Mouse (Mus musculus) MEL (cell line): Measurements from ENCODE around the gene Csf2rb2. TPM values are rescaled to one million over a fixed set of nuclear protein-coding genes. Genes with fewer than 3 reads are reported as not detected.

Experiments used
- DNase-seq: peaks from one replicate; pipeline ENCODE4 v3.0.0; 2011; ENCODE audit warnings: low read depth, low spot score
- H3K27ac ChIP-seq: 2 replicates; pipeline ENCODE4 v1.5.1; 2012; ENCODE audit warnings: low read depth, mild to moderate bottlenecking, control low read depth, low read length, moderate library complexity; ENCODE audit not compliant: control insufficient read depth
- H3K27me3 ChIP-seq, 2 experiments: fragments of 150-350 bp in 1 of 2; sonication (generic) in 1 of 2; 2 replicates each; pipeline ENCODE4 v1.6.1; 2012; ENCODE audit warnings: low read length in 2 of 2, mild to moderate bottlenecking in 2 of 2, improper control_type of control experiment in 1 of 2, moderate library complexity in 1 of 2; ENCODE audit not compliant: insufficient read depth in 2 of 2, control insufficient read depth in 1 of 2
- H3K36me3 ChIP-seq, 2 experiments: 2 replicates each; pipeline ENCODE4 v1.6.1; 2012 to 2014; ENCODE audit warnings: low read length in 2 of 2, improper control_type of control experiment in 1 of 2, inconsistent platforms in 1 of 2, mild to moderate bottlenecking in 1 of 2; ENCODE audit not compliant: insufficient read depth in 2 of 2, control insufficient read depth in 1 of 2
- H3K4me1 ChIP-seq, 2 experiments: fragments of 150-350 bp in 1 of 2; sonication (generic) in 1 of 2; 2 replicates each; pipeline ENCODE4 v1.6.1; 2012; ENCODE audit warnings: low read length in 2 of 2, improper control_type of control experiment in 1 of 2, mild to moderate bottlenecking in 1 of 2; ENCODE audit not compliant: insufficient read depth in 2 of 2, control insufficient read depth in 1 of 2
- H3K4me3 ChIP-seq, 2 experiments: fragments of 150-350 bp in 1 of 2; sonication (generic) in 1 of 2; 2 replicates each; pipeline ENCODE4 v1.5.1; 2012; ENCODE audit warnings: low read depth in 2 of 2, low read length in 2 of 2, mild to moderate bottlenecking in 2 of 2, moderate library complexity in 2 of 2, control low read depth in 1 of 2, improper control_type of control experiment in 1 of 2; ENCODE audit not compliant: control insufficient read depth in 1 of 2, insufficient read depth in 1 of 2
- H3K79me2 ChIP-seq: 2 replicates; pipeline ENCODE4 v1.6.1; 2012; ENCODE audit warnings: mild to moderate bottlenecking, low read length, moderate library complexity; ENCODE audit not compliant: control insufficient read depth, poor library complexity, insufficient read depth
- H3K9ac ChIP-seq: 2 replicates; pipeline ENCODE4 v1.6.1; 2012; ENCODE audit warnings: low read depth, mild to moderate bottlenecking, control low read depth, low read length, moderate library complexity; ENCODE audit not compliant: control insufficient read depth, poor library complexity, severe bottlenecking
- H3K9me3 ChIP-seq: fragments of 150-350 bp; sonication (generic); replicated peaks from 2 replicates; pipeline ENCODE4 v1.6.1; 2012; ENCODE audit warnings: mild to moderate bottlenecking, low read length, improper control_type of control experiment, moderate library complexity; ENCODE audit not compliant: insufficient read depth
- CTCF ChIP-seq, 3 experiments: IDR thresholded peaks in 2 of 3; conservative IDR thresholded peaks in 1 of 3; 2 replicates each; pipeline ENCODE4 v1.5.1; 2011 to 2012; ENCODE audit warnings: low read length in 3 of 3, low read depth in 2 of 3, mild to moderate bottlenecking in 2 of 3, improper control_type of control experiment in 1 of 3, inconsistent platforms in 1 of 3, mixed read lengths in 1 of 3, moderate library complexity in 1 of 3; ENCODE audit not compliant: control insufficient read depth in 1 of 3, insufficient read depth in 1 of 3, poor library complexity in 1 of 3, severe bottlenecking in 1 of 3
- E2F4 ChIP-seq: IDR thresholded peaks from 2 replicates; pipeline ENCODE4 v1.6.1; 2011; ENCODE audit warnings: low read depth, low read length, improper control_type of control experiment, borderline replicate concordance
- EP300 ChIP-seq, 2 experiments: IDR thresholded peaks; 2 replicates each; pipeline ENCODE4 v1.6.1; 2011; ENCODE audit warnings: improper control_type of control experiment in 2 of 2, low read length in 2 of 2, low read depth in 1 of 2, mild to moderate bottlenecking in 1 of 2
- ETS1 ChIP-seq: IDR thresholded peaks from 2 replicates; pipeline ENCODE4 v1.6.1; 2012; ENCODE audit warnings: low read depth, mild to moderate bottlenecking, inconsistent platforms, low read length, improper control_type of control experiment, moderate library complexity
- GABPA ChIP-seq: IDR thresholded peaks from 2 replicates; pipeline ENCODE4 v1.6.1; 2012; ENCODE audit warnings: low read depth, mild to moderate bottlenecking, inconsistent platforms, low read length, improper control_type of control experiment, moderate library complexity
- GATA1 ChIP-seq: IDR thresholded peaks from 2 replicates; pipeline ENCODE4 v1.6.1; 2011; ENCODE audit warnings: low read depth, low read length, improper control_type of control experiment
- HCFC1 ChIP-seq: IDR thresholded peaks from 2 replicates; pipeline ENCODE4 v1.6.1; 2012; ENCODE audit warnings: low read depth, mild to moderate bottlenecking, inconsistent platforms, low read length, improper control_type of control experiment, moderate library complexity
- JUND ChIP-seq: IDR thresholded peaks from 2 replicates; pipeline ENCODE4 v1.6.1; 2011; ENCODE audit warnings: low read depth, mild to moderate bottlenecking, improper control_type of control experiment, low read length
- KAT2A ChIP-seq: conservative IDR thresholded peaks from 2 replicates; pipeline ENCODE4 v1.6.1; 2012; ENCODE audit warnings: low read depth, low read length, improper control_type of control experiment, inconsistent platforms
- MAFK ChIP-seq: IDR thresholded peaks from 2 replicates; pipeline ENCODE4 v1.6.1; 2011; ENCODE audit warnings: low read depth, mild to moderate bottlenecking, low read length, improper control_type of control experiment, borderline replicate concordance
- MAX ChIP-seq: IDR thresholded peaks from 2 replicates; pipeline ENCODE4 v1.6.1; 2011; ENCODE audit warnings: low read length, improper control_type of control experiment
- MYB ChIP-seq: IDR thresholded peaks from 2 replicates; pipeline ENCODE4 v1.6.1; 2011; ENCODE audit warnings: mild to moderate bottlenecking, low read depth, low read length, improper control_type of control experiment
- MYC ChIP-seq: IDR thresholded peaks from 2 replicates; pipeline ENCODE4 v1.6.1; 2011; ENCODE audit warnings: low read depth, mild to moderate bottlenecking, low read length, improper control_type of control experiment, moderate library complexity
- NELFE ChIP-seq: IDR thresholded peaks from 2 replicates; pipeline ENCODE4 v1.6.1; 2011; ENCODE audit warnings: low read depth, low read length, improper control_type of control experiment
- NRF1 ChIP-seq: IDR thresholded peaks from 2 replicates; pipeline ENCODE4 v1.6.1; 2014; ENCODE audit warnings: low read depth, mild to moderate bottlenecking, inconsistent platforms, low read length, improper control_type of control experiment, moderate library complexity; ENCODE audit not compliant: poor library complexity, insufficient read depth, severe bottlenecking
- POLR2AphosphoS5 ChIP-seq: IDR thresholded peaks from 2 replicates; pipeline ENCODE4 v1.6.1; 2012; ENCODE audit warnings: low read depth, borderline replicate concordance, mild to moderate bottlenecking, inconsistent platforms, low read length, moderate library complexity, mixed read lengths
- RCOR1 ChIP-seq: IDR thresholded peaks from 2 replicates; pipeline ENCODE4 v1.6.1; 2012; ENCODE audit warnings: low read depth, mild to moderate bottlenecking, inconsistent platforms, low read length, improper control_type of control experiment
- SMC3 ChIP-seq: IDR thresholded peaks from 2 replicates; pipeline ENCODE4 v1.6.1; 2011; ENCODE audit warnings: low read depth, low read length, improper control_type of control experiment
- TAL1 ChIP-seq: IDR thresholded peaks from 2 replicates; pipeline ENCODE4 v1.6.1; 2012; ENCODE audit warnings: mild to moderate bottlenecking, inconsistent platforms, low read length, moderate library complexity, mixed read lengths
- TCF12 ChIP-seq: IDR thresholded peaks from 2 replicates; pipeline ENCODE4 v1.6.1; 2014; ENCODE audit warnings: low read depth, mild to moderate bottlenecking, inconsistent platforms, low read length, improper control_type of control experiment, moderate library complexity
- UBTF ChIP-seq: IDR thresholded peaks from 2 replicates; pipeline ENCODE4 v1.6.1; 2012; ENCODE audit warnings: low read depth, mild to moderate bottlenecking, inconsistent platforms, low read length, improper control_type of control experiment, moderate library complexity, borderline replicate concordance; ENCODE audit not compliant: insufficient read depth
- USF2 ChIP-seq, 2 experiments: IDR thresholded peaks; 2 replicates each; pipeline ENCODE4 v1.6.1; 2011 to 2012; ENCODE audit warnings: improper control_type of control experiment in 2 of 2, low read length in 2 of 2, borderline replicate concordance in 1 of 2, inconsistent platforms in 1 of 2, low read depth in 1 of 2, mild to moderate bottlenecking in 1 of 2; ENCODE audit not compliant: insufficient read depth in 1 of 2
- ZC3H11A ChIP-seq: IDR thresholded peaks from 2 replicates; pipeline ENCODE4 v1.6.1; 2012; ENCODE audit warnings: low read depth, mild to moderate bottlenecking, inconsistent platforms, low read length, improper control_type of control experiment
- ZMIZ1 ChIP-seq: IDR thresholded peaks from 2 replicates; pipeline ENCODE4 v1.6.1; 2012; ENCODE audit warnings: low read depth, mild to moderate bottlenecking, inconsistent platforms, low read length, improper control_type of control experiment, moderate library complexity
- ZNF384 ChIP-seq: IDR thresholded peaks from 2 replicates; pipeline ENCODE4 v1.6.1; 2012; ENCODE audit warnings: low read depth, mild to moderate bottlenecking, inconsistent platforms, low read length, improper control_type of control experiment
- polyA plus RNA-seq, 2 experiments: library from polyadenylated mRNA; stranded (reverse) in 1 of 2; unstranded in 1 of 2; fragments of >175 nt in 1 of 2; fragments of >200 nt in 1 of 2; gene quantifications; 2 replicates each; pipeline versions ENCODE4 v1.2.1 to v1.2.4; 2012; ENCODE audit warnings: low replicate concordance in 2 of 2, low read depth in 1 of 2; ENCODE audit not compliant: insufficient read length in 2 of 2, insufficient read depth in 1 of 2, missing spikeins in 1 of 2
- total RNA-seq: library from RNA; depleted of rRNA; stranded (reverse); fragments of 300-350 nt; gene quantifications from 2 replicates; pipeline ENCODE4 v1.2.3, GENCODE M21; 2012

Csf2rb2 gene
- total and polyA plus RNA-seq, 3 experiments, result 0.54 to 1.8 TPM; not detected in 1

DNA sequence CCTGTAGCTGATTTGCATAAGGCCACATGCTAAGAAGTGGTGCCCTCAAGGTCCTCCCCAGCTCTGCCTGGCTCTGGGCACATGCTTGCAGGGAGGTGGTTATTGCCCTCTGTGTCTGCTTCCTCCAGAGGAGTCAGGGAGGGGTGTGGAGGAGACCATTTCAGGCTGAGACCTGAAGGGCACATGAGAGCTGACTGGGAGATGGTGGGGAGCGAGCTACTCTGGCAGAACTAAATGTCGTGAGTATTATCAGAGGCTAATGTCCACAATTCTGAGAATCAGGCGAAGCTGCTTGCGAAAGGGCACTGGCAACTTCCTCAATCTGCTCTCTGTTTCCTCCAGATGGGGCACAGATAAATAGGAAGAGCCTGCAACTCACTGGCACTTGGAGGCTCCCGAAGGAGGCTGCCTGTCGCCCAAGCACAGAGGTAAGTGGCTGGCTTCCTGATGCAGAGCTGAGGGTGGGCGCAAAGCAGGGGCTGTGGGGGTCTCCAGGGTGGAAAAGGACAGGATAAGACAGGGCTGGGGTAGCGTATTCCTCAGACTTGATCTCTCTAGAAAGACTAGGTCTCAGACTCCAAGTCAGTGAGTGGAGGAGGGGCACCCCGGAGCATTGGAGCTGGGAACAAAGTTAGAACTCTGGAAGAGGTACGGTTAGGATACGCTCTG, 20.3 kb upstream of the Csf2rb2 start, which contains the start of gene Csf2rb (continued):
- TF ChIP-seq MAFK (no peak), GABPA (no peak), SMC3 (no peak)

DNA sequence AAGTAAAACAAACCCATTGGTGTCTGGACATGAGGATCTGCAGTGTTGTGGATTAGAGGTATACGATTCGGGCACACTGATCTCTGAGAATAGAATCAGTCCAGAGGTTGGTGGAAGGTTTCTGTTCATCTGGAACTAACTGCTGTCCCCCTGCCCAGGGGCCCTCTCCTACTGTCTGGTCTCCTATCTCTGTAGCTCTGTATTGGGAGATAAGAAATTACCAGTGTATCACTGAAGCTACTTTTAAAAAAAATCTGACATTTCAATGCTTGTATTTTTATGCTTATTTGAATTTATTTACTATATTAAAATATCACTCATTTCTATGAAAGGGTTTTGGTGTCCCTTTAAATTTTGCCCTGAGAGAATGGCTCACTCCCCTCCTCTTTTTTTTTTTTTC, 18.8 kb upstream of the Csf2rb2 start:
- no peak for DNase-seq
- Histone ChIP-seq H3K79me2 (peaks cover 7% of the 10 kb centered on the region), H3K9ac (no peak overlapping the region), H3K4me3 (no peak overlapping the region), H3K4me1 (peaks cover 2 to 54% of the 10 kb centered on the region in 2 experiments), H3K27me3 (no peaks in the 10 kb centered on the region), H3K9me3 (no peaks in the 10 kb centered on the region), H3K27ac (peak overlapping the region; percentile 33), H3K36me3 (peaks cover 0 to 40% of the 10 kb centered on the region in 2 experiments; a peak in 2 of 4 replicates)
- peak; percentile 53 for TF ChIP-seq ZNF384
- no peak for TF ChIP-seq POLR2AphosphoS5
- TF ChIP-seq ZC3H11A, result no peak
- no peak for TF ChIP-seq UBTF
- no peak for TF ChIP-seq JUND
- no peak for TF ChIP-seq MAX
- TF ChIP-seq MYC, result no peak
- no peak for TF ChIP-seq RCOR1
- TF ChIP-seq ZMIZ1, result no peak
- TF ChIP-seq NRF1, result no peak
- no peak for TF ChIP-seq KAT2A
- no peak for TF ChIP-seq SMC3
- peak; percentile 42; the same call in 1 of the 2 replicates for TF ChIP-seq TCF12
- no peak for TF ChIP-seq NELFE
- TF ChIP-seq USF2 (IDR thresholded peaks at IDR 0.05; ENCODE audit: borderline replicate concordance in 1 of 2, insufficient read depth in 1 of 2, low read depth in 1 of 2, low read length in 2 of 2), result no peak
- TF ChIP-seq GATA1, result peak; percentile 50; the same call in 1 of the 2 replicates
- TF ChIP-seq TAL1, result no peak
- TF ChIP-seq MYB, result no peak
- TF ChIP-seq EP300 (IDR thresholded peaks at IDR 0.05; ENCODE audit: low read depth in 1 of 2, low read length in 2 of 2), result peak in 1 of 2 experiments; percentile 36; a peak in 1 of 4 replicates
- no peak for TF ChIP-seq ETS1
- TF ChIP-seq CTCF (IDR thresholded peaks at IDR 0.05 in 2 of 3, conservative IDR thresholded peaks at IDR 0.05 in 1 of 3; ENCODE audit: control insufficient read depth in 1 of 3, insufficient read depth in 1 of 3, low read depth in 2 of 3, low read length in 3 of 3, poor library complexity in 1 of 3, severe bottlenecking in 1 of 3), result no peak
- TF ChIP-seq HCFC1, result no peak
- TF ChIP-seq E2F4, result no peak
